Mouse (Mus musculus): ENCODE results near the gene Cdc42se1.

Cdc42se1 gene

GRCm38 (mm10) chr3:95224295-95224694 lies 4.2 kb upstream of the Cdc42se1 start:
- no peak for DNase-seq (ENCODE audit: low spot score)

GRCm38 (mm10) chr3:95227214-95227613 lies 1.3 kb upstream of the Cdc42se1 start:
- DNase-seq (ENCODE audit: low spot score): no peak

GRCm38 (mm10) chr3:95228894-95229780 lies 605 bp downstream of the Cdc42se1 start:
- peak; percentile 55 for DNase-seq (ENCODE audit: low spot score)

- peak; percentile 67 for DNase-seq (ENCODE audit: low spot score)
Observed at GRCm38 (mm10) chr3:95229781-95230494, 1.4 kb downstream of the Cdc42se1 start.

DNA sequence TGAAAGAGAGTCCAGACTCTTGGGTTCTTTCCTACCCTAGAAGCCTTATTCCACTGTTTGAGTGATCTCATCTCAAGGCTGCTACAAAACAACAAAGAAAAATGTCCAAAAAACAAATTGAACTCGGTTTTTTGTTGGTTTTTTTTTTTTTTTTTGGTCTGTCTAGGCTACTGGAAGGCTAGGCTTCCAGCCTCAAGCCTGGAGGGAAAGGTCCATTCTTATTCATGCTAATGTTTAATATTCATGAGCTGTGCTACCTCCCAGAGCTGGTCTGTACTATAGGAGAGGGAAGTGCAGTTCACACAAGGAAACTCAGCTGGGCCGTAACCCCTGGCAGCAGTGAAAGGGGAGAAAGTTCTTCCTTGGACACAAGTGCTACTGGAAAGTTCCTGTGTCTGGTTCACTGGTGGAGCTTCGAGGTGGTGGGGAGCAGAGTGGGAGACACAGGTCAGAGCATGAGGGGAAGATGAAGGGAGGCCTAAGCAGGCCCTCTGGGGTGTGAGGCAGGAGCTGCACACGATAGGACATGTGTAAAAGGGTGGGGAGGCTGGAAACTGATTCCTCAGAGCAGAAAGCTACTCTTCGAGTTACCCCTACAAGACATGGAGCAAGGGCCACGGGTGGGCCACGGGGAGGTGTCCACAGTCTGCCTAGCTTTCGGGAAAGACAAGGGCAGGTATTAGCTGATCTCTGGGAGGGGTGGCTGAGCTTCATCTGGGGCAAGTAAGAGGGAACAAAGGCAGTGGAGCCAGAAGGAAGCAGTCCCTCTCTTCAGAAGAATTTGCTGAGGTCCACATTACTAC lies 2.2 kb downstream of the Cdc42se1 start:
- DNase-seq (ENCODE audit: low spot score): no peak

DNA sequence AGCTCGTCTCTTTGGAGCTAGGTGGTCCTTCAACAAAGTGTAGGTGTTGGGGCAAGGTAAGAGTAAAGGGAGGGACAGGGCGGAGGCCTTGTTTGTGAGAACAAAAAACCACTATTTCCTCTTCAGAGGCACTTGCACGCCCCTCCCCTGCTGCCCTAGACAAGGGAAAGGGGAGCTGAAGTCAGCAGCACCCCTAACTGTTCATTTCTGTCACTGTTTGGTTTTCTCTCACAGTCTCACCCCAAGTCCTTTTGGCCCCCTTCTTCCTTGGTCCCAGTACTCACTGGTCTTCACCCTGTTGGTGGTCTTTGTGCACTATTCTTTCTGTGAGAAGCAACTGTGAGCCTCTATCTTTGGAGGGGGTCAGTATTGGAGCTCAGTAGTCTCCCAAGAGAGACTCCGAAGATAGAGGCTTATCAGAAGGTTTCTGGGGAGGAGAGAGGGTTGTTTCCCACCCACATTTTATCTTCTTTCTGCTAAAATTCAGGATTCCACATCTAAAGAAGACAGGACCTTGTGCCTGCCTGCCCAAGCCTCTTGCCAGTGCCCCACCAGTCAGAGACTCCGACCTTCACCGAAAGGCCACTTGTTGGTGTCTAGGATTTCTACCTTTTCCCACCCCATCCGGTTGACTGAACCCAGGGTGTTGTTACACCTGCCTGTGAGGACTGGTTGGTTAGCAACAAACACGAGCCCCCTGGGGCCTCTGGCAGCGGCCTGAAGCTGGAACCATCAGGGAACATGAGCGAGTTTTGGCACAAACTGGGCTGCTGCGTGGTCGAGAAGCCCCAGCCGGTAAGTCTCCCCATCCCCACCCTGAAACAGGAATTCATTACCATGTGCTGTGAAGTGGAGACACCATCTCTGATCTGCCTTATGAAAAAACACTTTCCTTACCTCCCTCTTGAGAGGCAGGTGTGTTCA lies 3.0 kb downstream of the Cdc42se1 start, which contains the start of gene Mllt11:
TSS of gene Mllt11 (minus strand) at position 874 of the 924 bp plus-strand sequence.
- no peak for DNase-seq (ENCODE audit: low spot score)

DNA sequence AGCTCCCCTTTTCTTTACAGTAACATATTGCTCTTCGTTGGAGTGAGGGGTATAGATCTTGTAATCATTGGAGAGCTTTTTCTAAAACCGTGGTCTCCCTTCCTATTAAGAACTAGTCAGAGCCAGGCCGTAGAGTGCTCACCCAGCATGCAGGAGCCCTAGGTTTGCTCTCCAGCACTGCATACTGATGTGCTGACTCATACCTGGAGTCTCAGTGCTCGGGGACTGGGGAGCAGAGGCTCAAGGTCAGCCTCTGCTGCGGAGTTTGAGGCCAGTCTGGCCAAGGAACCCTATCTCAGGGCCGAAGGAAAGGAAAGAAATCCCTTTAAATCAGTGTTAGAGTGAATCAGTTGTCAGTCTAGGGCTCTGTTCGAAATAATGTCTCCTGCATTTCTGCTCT lies 4.2 kb downstream of the Cdc42se1 start:
- DNase-seq (ENCODE audit: low spot score): no peak

DNA sequence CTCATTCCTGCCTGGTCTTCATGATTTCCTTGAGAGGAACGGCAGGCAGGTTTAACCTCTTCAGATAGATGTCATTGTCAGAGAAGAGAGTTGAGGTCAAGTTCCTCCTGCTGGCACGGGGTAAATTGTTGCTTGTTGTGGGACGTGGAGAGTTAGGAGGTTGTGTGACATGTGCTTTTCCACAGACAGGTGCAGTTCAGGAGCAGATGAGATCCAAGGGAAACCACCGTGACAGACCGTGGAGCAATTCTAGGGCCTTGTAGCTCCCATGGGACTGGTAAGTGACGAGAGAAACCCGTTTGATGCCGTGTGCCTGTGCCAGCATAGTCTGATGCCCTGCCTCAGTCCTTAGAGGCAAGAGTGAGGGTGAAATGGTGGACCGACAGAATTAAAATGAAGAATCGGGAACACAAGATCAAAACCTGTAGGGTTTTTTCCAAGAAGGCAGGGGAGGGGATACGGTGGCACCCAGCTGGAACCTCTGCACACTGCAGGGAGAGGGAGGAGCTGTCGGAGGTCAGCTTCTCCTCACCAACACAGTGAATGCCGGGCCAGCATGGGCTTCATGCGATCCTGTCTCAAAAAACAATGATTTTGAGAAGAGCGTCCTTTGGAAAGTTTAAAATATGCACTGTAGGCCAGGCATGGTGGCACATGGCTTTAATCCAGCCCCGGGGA lies 4.9 kb downstream of the Cdc42se1 start:
- no peak for DNase-seq (ENCODE audit: low spot score)

DNA sequence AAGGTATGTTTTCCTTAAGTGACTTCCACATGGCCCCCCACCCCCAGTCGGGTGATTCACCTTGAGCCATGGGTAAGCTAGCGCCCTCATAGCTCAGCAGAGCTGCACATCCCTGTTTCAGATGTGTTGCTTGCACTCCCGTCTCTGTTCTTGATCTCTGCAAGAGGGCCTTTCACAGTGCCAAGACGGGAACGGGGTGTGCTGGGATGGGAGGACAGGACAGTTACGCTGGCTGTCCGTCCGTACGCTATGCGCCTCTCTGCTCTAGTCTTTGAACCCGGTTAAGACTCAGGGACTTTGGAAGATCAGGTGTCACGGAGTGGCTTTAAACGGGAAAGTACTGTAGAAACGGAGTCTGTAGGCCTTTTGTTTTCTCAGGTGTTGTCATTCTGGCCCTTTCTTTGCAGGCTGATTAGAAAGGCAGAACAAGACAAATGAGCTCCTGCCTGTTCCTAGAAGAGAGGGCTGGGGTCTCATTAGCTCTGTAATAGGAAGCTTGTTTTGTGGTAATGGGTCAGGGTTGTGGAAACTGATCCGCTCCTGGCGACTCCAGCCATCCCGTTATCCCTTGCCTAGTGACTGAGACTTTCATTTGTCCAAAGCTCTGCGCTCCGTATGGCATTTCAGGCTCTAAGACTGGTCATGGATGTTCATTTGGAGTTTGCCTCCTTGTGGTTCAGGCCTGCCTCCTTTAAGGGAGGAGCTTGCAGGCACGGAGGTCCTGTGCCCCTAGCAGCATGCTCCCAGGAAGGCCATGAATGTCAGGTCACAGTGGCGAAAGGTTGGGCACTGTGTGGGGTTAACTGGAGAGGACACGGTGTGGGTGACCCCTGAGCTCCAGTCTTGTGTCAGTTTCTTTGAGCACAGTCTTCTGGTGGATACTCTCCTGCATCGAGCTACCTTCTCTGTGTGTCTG lies 7.1 kb downstream of the Cdc42se1 start:
- no peak for DNase-seq (ENCODE audit: low spot score)

DNA sequence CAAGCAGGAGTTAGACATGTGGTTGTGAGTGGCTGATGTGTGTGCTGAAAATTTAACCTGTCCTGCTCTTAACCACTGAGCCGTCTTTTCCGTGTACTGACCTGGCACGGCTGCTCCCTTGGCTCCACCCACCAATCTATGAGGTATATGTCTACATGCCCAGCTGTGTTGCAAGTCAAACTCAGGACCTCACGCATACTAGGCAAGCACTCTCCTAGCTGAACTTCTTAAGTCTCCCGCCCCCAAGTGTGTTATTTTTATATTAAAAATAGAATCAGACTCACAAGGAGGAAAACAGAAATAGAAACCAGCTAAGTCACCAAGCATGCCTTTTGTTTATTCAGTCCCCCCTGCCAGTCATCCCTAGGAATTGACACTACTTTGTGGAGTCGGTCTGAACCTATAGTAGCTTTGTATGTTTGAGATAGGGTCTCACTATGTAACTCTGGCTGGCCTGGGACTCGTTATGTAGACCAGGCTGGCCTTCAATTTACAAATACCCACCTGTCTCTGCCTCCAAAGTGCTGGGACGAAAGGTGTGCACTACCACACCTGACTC lies 9.1 kb downstream of the Cdc42se1 start:
- no peak for DNase-seq (ENCODE audit: low spot score)

DNA sequence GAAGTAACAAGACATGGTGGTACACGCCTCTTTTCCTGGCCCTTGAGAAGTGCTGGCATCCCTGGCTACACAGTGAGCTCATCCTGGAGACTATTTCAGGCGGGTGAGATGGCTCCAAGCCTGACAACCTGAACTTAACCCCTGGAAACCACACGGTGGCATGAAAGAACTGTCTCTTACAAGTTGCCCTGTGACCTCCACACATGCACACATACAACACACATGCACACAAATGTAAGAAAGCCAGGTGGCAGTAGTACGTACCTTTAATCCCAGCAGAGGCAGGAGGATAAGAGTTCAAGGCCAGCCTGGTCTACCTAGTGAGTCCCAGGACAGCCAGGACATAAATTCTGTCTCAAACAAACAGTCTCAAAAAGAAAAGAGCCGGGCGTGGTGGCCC lies 10.5 kb downstream of the Cdc42se1 start:
- DNase-seq (ENCODE audit: low spot score): no peak

DNA sequence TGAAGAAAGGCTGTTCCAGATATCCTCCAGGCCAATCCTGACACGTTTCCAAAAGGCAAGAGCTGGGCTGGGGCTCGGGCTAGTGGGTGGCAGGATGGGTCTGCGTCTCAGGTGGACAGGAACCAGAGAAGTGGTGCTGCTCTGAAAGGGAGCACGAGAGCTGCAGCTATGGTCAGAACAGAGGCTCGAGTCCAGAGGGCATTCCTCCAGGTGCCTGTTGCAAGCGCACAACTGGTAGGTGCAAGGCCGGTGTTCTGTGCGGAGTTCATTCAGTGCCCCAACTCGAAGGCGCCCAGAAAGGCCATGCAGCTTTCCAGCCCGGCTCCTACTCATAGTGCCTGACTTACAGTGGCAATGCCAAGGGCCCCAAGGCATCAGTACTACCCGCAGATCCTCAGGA lies 11.4 kb downstream of the Cdc42se1 start:
- DNase-seq (ENCODE audit: low spot score): no peak

DNA sequence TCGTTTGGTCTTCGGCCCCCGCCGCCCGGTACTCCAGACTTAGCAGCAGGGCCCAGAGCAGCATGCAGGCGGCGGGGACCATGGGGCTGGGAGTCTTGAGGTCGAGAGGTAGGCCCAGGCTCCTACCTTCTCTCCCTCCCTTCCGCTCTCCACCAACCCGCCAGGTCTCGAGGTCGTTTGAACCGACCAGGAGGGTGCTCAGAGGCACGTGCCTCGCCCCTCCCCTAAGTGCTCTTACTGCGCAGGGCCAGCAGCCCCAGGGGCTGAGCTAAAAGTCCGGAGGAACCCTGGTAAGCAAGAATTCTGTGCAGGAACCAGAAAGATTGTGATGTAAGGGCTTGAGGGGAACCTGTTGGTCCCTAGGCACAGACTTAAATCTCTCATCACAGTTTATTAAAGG lies 12.4 kb downstream of the Cdc42se1 start:
- no peak for DNase-seq (ENCODE audit: low spot score)

GRCm38 (mm10) chr3:95241498-95241897 lies 13.0 kb downstream of the Cdc42se1 start, which contains the start of gene Gm128:
Gm128 (minus strand) TSS chr3:95241598.
- no peak for DNase-seq (ENCODE audit: low spot score)

GRCm38 (mm10) chr3:95243086-95243485 lies 14.6 kb downstream of the Cdc42se1 start:
- no peak for DNase-seq (ENCODE audit: low spot score)

GRCm38 (mm10) chr3:95246465-95247231 lies 18.1 kb downstream of the Cdc42se1 start:
- peak; percentile 84 for DNase-seq (ENCODE audit: low spot score)

GRCm38 (mm10) chr3:95247660-95248336 lies 19.3 kb downstream of the Cdc42se1 start:
- no peak for DNase-seq (ENCODE audit: low spot score)

GRCm38 (mm10) chr3:95250361-95250760 lies 21.8 kb downstream of the Cdc42se1 start:
- DNase-seq (ENCODE audit: low spot score): no peak

Measured in testis, postnatal 10 days (tissue).